Mouse (Mus musculus): ENCODE data around the gene Fam167b.
A peak's percentile ranks its signal among the peaks of the same experiment; 100 is the strongest.

Gene Fam167b

DNA sequence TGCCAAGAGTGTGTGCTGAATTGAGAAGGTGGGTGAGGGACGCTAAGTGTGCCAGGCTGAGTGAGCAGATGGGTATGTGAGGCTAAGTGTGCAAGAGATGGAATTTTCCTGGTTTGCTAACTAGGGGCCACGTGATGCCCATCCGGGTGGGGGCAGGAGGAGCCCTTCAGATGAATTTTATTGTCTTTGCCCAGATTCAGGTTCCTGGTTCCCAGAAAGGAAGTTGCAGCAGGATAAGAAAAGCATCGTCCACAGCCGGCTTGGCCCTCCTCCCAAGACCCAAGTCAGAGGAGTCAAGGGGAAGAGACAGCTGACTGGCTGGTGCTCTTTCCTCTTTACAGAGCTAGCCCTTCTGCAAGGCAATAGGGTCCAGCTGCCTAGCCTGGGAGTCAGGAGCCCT is at the start of gene Fam167b:
Gene Fam167b (minus strand): TSS at position 84 of the 400 bp plus-strand sequence.
- peak; percentile 37 for DNase-seq

DNA sequence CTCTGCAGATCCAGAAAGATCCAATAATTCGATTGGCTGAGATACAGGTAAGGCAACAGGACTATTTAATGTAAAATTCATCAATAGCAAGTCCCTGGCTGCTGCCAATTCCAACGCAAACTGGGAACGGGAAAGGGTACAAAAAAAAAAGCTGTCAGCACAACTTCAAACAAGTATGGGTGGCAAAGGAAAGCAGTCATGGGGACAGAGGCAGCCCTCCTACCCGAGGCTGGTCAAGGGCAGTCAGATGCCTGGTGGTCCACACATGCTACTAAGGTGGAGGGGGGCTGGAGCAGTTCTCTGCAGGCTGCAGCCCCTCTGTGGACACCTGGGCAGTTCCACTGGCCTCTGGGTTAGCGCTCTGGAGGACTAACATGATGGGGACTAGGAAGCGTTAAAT is 47.7 kb upstream of the Fam167b start:
- DNase-seq, result no peak

DNA sequence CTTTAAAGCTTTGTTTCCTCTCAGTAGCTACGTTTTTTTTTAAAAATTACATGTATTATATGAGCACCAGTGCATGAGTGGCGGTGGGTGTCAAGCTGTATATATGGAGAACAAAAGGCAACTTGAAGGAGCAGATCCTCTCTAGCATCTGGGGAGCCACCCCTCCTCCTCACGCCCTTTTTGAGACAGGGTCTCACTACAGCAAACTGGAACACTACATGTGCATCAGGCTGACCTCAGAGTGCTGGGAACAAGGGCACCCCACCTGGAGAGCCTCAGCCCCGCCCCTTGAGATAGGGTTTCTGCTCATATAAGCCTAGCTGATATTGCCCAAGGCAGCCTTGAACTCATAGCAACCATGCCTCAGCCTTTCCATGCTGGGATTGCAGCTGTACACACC is 47.1 kb upstream of the Fam167b start:
- no peak for DNase-seq

GRCm38 (mm10) chr4:129625029-129625370 is 46.7 kb upstream of the Fam167b start:
- DNase-seq, result peak; percentile 68

DNA sequence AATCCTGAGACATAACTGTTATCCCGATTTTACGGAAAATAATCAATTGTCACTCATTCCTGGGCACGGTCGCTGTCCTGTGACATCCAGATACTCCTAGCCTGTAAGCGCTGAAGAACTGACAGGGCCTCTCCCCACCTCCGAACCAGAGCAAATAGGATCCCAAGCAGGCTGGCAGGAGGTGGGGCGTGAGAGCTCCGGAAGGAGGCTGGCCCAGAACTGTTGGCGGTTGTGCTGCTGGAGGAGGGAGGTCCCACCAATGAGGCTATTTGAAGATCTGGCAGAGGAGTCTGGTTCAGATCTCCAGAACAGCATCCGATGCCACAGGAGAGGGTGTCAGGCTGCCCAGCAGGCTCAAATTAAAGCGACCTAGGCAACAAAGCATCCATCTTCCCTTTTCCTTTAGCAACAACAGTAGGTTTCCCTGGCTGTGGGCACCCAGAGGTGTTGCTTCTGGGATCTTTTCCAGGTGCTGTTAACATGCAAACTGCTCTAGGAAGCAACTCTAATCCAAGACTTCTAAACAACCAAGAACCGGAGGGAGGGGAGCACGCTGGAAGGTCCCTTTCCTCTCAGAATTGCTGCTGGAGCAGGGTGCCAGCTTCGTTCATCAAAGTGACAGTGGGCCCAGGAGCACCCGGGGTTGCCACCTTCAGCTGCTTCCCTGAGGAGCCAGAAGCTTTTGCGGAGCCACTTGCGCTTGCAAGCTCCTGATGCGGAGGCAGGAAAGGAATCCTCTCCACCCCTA is 46.1 kb upstream of the Fam167b start:
- DNase-seq, result peak; percentile 93

DNA sequence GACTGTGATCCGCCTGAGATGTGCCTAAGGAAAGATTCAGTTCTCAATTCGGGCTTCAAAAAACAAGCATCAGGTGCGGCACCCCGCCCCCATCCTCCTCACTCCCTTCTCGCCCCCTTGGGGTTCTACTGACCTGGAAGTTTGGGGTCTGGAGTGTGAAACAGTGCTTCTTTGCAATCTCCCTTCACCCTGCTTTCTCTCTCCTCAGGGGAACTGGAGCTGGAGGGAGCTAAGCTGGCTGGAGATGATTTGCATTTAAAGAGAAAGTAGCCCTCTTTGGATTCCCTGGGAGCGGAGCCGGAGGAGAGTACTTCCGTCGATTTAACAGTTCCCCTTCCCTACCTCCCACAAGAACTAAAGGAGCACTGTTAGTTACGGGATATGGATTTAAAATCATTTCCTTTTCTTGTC is 45.3 kb upstream of the Fam167b start, which contains the start of gene Ccdc28b:
Gene Ccdc28b (minus strand): TSS at position 267 of the 411 bp plus-strand sequence.
- peak; percentile 70 for DNase-seq

DNA sequence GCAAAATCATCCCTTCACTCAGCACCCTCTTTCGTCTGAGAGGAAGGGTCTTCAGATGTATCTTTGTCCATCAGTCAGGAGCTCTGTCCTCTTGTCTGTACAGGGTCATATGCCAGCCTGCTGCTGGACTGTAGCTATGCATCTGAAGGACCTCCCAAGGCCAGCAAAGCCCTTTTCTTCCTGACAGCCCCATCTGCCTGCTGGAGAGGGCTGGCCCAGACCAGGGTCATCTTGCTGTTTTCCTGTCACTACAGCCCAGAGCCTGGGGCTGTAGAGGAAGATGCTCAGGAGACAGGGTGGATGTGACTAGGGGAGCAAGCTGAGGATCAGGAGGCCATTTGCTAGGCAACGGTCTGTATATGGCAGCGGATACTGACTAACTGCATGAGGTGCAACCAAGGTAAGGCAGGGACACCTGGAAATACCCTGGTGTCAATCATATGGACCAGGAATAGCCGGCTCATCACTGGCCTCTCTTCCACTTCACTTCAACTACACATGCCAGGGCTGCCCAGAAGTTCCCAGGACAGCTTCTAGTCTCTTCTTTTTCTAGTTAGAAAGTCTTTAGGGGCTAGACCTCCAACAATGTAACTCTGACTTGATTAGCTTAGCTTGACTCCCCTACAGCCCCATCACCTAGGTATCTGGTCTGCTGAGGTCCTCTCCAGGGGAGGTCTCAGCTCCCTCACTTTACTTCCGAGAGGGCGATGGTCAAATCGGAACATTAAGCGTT is 44.6 kb upstream of the Fam167b start:
- DNase-seq, result no peak

GRCm38 (mm10) chr4:129622120-129622802 is 43.9 kb upstream of the Fam167b start:
- DNase-seq, result no peak

- DNase-seq, result peak; percentile 73
Measured at GRCm38 (mm10) chr4:129621283-129621841, 43.0 kb upstream of the Fam167b start.

GRCm38 (mm10) chr4:129620419-129621282 is 42.3 kb upstream of the Fam167b start:
- no peak for DNase-seq

- peak; percentile 98 for DNase-seq
Measured at GRCm38 (mm10) chr4:129618786-129619691, 40.7 kb upstream of the Fam167b start, which contains the start of gene Iqcc. Iqcc (minus strand) TSS chr4:129619099.

DNA sequence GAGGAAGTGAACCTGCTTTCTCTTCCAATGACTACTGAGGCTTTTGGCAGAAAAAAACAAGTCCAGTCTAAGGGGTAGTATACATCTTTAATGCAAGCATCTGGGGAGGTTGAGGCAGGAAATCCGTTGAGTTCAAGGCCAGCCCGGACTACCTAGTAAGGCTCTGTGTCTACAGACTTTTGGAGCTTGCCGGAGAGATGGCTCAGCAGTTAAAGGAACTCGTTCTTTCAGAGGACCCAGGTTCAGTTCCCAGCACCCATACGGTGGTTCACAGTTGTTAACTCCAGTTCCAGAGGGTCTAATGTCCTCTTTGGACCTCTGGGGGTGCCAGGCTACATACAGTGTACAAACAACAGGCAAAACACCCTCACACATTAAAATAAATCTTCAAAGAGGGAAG is 39.7 kb upstream of the Fam167b start:
- DNase-seq, result no peak

DNA sequence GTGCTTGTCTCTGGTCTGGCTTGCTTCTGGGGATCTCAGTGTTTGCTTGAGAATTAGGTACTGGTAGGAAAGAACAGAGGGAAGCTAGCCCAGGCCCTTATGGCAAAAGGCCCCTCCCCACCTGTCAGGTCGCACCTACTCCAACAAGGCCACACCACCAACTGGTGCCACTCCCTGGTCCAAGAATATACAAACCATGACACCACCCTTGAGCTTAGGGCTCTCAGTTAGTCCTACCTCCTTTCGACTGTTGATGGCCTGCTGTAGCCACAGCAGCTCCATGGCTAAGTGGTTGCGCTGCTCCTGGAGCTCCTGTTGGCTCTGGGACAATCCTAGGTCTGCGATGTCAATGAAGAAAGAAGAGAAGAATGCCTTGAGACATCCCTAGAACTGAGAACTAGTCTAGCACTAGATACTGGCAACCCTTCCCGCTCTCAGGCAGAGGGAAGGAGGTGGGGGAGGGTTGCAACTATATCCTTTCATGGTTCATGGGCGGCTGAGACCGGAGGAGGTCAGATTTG is 38.8 kb upstream of the Fam167b start:
- no peak for DNase-seq

DNA sequence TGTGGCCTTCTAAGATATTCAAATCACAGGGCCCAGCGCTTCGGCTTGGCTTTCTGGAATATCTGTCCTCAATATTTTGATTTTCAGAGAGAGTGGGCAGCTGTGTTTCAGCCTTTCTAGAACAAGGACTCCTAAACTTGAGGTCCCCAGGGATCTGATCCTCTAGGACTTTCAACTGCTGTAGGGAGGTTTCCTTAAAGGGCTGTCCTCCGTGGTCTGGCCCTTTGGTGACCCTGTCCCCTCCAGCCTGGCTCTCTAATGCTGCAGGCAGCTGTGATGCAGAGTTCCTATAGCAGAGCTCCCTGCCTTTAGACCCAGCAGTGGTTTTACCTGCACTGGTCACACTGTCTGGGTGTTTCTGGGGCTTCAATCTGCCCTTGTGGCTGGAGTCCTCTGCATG is 38.3 kb upstream of the Fam167b start:
- DNase-seq, result no peak

DNA sequence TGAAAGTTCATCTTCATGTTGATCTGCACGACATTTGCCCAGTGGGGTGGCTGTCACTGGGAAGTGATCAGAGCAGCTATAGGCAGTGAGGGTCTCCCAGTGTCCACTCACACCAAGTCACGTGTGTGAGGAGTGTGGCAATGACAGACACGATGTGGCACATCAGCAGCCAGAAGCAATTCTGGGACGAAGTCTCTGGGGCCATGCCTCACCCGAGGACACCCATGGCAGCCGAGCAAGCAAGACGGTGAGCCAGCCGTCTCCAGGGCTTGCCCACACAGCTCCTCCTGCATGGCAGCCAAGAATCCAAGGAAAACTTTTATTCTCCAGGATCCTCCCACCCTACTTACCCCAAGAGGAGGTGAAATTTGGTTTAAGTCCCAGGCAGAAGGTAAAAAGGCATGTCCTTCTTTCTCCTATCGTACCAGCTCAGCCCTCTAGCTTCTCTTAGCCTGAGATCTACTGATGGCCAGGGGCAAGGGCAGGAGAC is 37.5 kb upstream of the Fam167b start:
- DNase-seq, result no peak

DNA sequence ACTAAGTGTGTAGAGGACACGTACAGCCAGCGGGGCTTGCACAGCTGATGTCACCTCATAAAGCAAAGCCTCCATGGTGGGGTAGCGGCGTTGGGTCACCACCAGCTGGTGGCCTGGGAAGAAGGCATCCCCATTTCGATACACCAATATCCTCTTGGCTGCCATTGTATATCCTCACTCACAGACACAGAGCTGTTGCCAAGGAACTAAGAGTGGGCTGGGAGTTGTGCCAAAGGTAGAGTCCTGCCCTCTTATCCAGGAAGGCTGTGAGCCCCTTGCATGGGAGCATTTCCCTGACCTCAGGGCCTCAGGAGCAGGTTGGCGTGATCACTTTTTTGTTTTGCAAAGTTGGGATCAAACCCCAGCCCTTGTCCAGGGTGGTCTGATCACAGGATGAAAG is 35.7 kb upstream of the Fam167b start, which contains the start of gene Dcdc2b:
Gene Dcdc2b (minus strand): TSS at position 165 of the 400 bp plus-strand sequence.
- DNase-seq, result peak; percentile 87

GRCm38 (mm10) chr4:129610472-129610871 is 32.1 kb upstream of the Fam167b start:
- DNase-seq, result no peak

- DNase-seq, result no peak
Measured at GRCm38 (mm10) chr4:129610026-129610425, 31.7 kb upstream of the Fam167b start.

DNA sequence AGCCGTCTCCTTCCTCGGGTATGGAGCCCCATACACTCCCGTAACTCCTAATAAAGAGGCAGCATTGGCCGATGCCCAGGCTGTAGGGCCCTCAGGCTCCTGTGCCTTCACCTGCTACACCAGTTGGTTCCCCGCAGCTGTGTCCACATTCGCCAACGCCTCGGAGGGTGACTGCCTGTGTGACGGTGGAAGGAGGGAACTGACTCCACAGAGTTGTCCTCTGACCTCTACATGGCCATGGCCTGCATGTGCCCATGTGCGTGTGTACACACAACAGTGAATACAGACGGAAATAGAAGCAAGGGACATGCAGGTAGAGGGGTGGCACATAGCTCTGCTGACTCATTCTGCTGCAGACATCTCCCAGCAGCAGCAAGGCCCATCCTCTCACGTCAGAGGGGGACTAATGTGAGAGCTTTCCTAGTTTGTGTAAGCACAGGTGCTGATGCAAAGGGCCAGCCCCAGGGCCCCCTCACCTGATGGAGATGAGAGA is 30.8 kb upstream of the Fam167b start:
- no peak for DNase-seq

DNA sequence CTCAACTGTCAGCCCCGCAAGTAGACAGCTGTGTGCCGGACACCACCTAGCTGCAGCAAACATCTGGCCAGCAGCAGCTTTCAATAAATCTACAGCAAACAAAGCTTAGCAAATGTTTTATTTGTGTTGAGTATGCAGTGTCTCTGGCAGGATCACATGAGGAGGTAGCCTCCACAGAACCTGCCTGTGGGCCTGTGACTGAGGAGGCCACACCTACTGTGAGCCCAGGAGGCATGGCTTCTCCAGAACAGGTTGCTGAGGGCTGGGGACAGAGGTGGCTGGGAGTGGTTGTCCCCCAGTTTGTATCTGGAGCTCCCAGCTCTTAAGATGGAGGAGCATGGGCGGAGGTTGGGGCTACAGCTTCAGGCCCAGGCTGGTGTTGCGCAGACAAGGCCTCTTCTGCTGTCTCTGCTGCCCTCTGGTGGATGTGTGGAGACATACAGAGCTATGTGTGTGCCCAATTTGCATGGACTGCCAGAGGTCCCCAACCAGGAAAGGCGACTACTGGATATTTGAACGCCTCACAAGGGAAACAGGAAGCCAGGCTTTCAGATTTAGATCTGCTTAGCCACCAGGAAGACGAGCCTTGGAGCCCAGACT is 30.2 kb upstream of the Fam167b start:
- DNase-seq, result peak; percentile 91

Measured in lung, postnatal 36 days (tissue).